Mouse (Mus musculus) layer of hippocampus, adult 2 months (tissue): ENCODE data around the gene Grik2. TPM values are rescaled to one million over a fixed set of nuclear protein-coding genes. Genes with fewer than 3 reads are reported as not detected.

Source experiments
- DNase-seq, 2 experiments: peaks; one replicate each; pipeline ENCODE4 v3.0.0; 2022; ENCODE audit warnings: low spot score in 2 of 2
- H3K27ac ChIP-seq: fragments of 200-600 bp; 2 replicates; pipeline ENCODE4 v1.8.1; 2022
- H3K4me3 ChIP-seq: fragments of 200-600 bp; 2 replicates; pipeline ENCODE4 v1.8.1; 2022; ENCODE audit warnings: mild to moderate bottlenecking
- CTCF ChIP-seq: fragments of 200-600 bp; conservative IDR thresholded peaks from 2 replicates; pipeline ENCODE4 v1.8.1; 2022; ENCODE audit warnings: antibody characterized with exemption, mild to moderate bottlenecking, moderate library complexity
- long read RNA-seq, 2 experiments: library from polyadenylated mRNA; stranded (forward); transcript quantifications; one replicate each; pipeline ENCODE4 v2.0.0; 2021; ENCODE audit warnings: borderline mapping rate in 2 of 2
- total RNA-seq, 2 experiments: library from RNA; stranded (reverse); gene quantifications; 2 replicates each; pipeline ENCODE4 v1.2.3; 2021

Gene Grik2
- total RNA-seq: 100 to 1,000 TPM; 101 to 112 TPM
- long read RNA-seq, experiment 1, full-length matches to known transcripts: 3 of 13 reads
- long read RNA-seq, experiment 1, partial matches to known transcripts: 4 of 13 reads
- long read RNA-seq, experiment 1, other reads (novel, unspliced or antisense): 6 of 13 reads
- long read RNA-seq, experiment 2, full-length matches to known transcripts: 2 of 16 reads
- long read RNA-seq, experiment 2, partial matches to known transcripts: 9 of 16 reads
- long read RNA-seq, experiment 2, other reads (novel, unspliced or antisense): 5 of 16 reads

- peak; percentile 77 for TF ChIP-seq CTCF
- H3K27ac ChIP-seq: peak within 1 kb of the TSS; percentile 97
- H3K4me3 ChIP-seq: peak within 1 kb of the TSS; percentile 78
- DNase-seq: peak; percentile 85 to 86
Measured at GRCm38 (mm10) chr10:49788381-49788906, at the start of gene Grik2. Gene Grik2, minus strand, starts transcription at chr10:49788766.

- DNase-seq: no peak
- Histone ChIP-seq H3K4me3 (no peak overlapping the region), H3K27ac (no peak overlapping the region)
- TF ChIP-seq CTCF: no peak
Measured at GRCm38 (mm10) chr10:49834392-49834791, 45.8 kb upstream of the Grik2 start.

- DNase-seq: no peak
- Histone ChIP-seq H3K27ac (no peak overlapping the region), H3K4me3 (no peak overlapping the region)
- no peak for TF ChIP-seq CTCF
Measured at GRCm38 (mm10) chr10:49807276-49807675, 18.7 kb upstream of the Grik2 start.

GRCm38 (mm10) chr10:49801001-49801400 is 12.4 kb upstream of the Grik2 start:
- no peak for TF ChIP-seq CTCF
- no peak for DNase-seq
- no peak overlapping the region for H3K27ac ChIP-seq
- H3K4me3 ChIP-seq: no peak overlapping the region

- TF ChIP-seq CTCF: no peak
- Histone ChIP-seq H3K4me3 (no peak overlapping the region), H3K27ac (no peak overlapping the region)
- no peak for DNase-seq
Measured at GRCm38 (mm10) chr10:49794129-49794528, 5.6 kb upstream of the Grik2 start.

- TF ChIP-seq CTCF: no peak
- Histone ChIP-seq H3K4me3 (no peak overlapping the region), H3K27ac (no peak overlapping the region)
- DNase-seq: no peak
Measured at GRCm38 (mm10) chr10:49790326-49790725, 1.8 kb upstream of the Grik2 start.

GRCm38 (mm10) chr10:49789711-49790110 is 1.1 kb upstream of the Grik2 start:
- Histone ChIP-seq H3K27ac (peak overlapping the region; percentile 93; the same call in 1 of the 2 replicates), H3K4me3 (no peak overlapping the region)
- TF ChIP-seq CTCF: peak; percentile 22
- no peak for DNase-seq

GRCm38 (mm10) chr10:49788914-49789313 is 348 bp upstream of the Grik2 start:
- TF ChIP-seq CTCF: no peak
- no peak for DNase-seq
- H3K4me3 ChIP-seq: peak overlapping the region; percentile 69
- peak overlapping the region; percentile 93 for H3K27ac ChIP-seq

- peak; percentile 65 for TF ChIP-seq CTCF
- Histone ChIP-seq H3K27ac (peak overlapping the region; percentile 97), H3K4me3 (peak overlapping the region; percentile 78)
- no peak for DNase-seq
Measured at GRCm38 (mm10) chr10:49786630-49787029, 1.9 kb downstream of the Grik2 start.

- TF ChIP-seq CTCF: no peak
- H3K4me3 ChIP-seq: peak overlapping the region; percentile 78
- H3K27ac ChIP-seq: peak overlapping the region; percentile 97
- no peak for DNase-seq
Measured at GRCm38 (mm10) chr10:49785477-49785876, 3.1 kb downstream of the Grik2 start.

GRCm38 (mm10) chr10:49784831-49785230 is 3.7 kb downstream of the Grik2 start:
- Histone ChIP-seq H3K27ac (peak overlapping the region; percentile 97), H3K4me3 (peak overlapping the region; percentile 78)
- peak in 1 of 2 experiments; percentile 54 for DNase-seq
- peak; percentile 89 for TF ChIP-seq CTCF

GRCm38 (mm10) chr10:49782741-49783691 is 5.5 kb downstream of the Grik2 start:
- H3K4me3 ChIP-seq: peak overlapping the region; percentile 78
- peak in 1 of 2 experiments; percentile 65 for DNase-seq
- peak overlapping the region; percentile 97 for H3K27ac ChIP-seq
- TF ChIP-seq CTCF: no peak

GRCm38 (mm10) chr10:49782061-49782460 is 6.5 kb downstream of the Grik2 start:
- DNase-seq: no peak
- peak overlapping the region; percentile 78 for H3K4me3 ChIP-seq
- TF ChIP-seq CTCF: no peak
- peak overlapping the region; percentile 97 for H3K27ac ChIP-seq
